Mouse (Mus musculus): ENCODE results near the gene Mast1.

Mast1 gene

DNA sequence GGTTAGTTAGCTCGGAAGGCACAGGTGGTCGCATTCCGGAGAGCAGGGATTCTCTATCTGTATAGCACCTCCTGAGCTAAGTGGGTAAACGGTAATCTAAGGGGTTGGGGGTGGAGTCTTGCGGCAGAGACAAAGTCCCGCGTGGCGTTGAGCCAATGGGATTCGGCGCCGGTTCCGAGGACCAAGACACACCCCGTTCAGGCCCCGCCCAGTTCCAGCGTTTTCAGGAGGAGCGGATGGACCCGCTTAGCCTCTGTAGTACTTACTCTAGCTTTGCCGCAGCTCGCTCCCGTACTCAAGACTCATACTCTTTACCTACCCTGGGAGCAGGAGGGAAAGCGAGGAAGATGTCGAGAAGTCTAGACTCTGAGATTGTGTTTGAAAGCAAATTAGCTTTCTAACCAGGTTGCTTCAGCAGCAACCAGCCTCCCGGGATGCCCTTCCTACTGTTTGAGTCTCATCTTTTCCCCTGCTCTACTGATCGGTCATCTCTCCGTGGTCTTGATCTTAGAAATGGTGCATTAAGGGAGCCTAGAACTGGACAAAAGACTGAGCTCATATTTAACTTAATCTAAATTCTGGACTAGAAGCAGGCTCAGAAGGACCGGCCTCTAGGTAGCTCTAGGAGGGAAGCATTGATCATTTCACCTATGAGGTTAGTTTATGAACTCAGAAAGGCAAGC, 7.5 kb upstream of the Mast1 start:
- peak; percentile 55 for DNase-seq (ENCODE audit: low read depth, low spot score)

DNA sequence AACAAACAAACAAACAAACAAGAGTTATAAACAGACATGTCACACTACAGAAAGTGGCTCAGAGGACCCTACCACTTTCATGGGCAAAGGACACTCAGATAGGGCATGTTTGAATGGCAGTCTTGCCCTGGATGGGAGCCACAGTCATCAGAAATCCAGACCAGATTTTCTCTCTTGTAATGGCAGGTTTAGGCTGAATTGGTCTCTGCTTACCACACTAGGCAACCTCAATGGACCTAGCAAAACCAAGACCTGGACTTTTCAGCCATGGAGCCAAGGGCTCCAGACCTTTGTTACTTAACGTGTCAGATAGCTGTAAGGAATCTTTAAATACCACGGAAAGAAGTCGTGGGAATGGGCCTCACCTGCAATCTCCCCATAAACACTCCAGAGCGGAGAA, 6.5 kb upstream of the Mast1 start:
- DNase-seq (ENCODE audit: low read depth, low spot score): no peak

DNA sequence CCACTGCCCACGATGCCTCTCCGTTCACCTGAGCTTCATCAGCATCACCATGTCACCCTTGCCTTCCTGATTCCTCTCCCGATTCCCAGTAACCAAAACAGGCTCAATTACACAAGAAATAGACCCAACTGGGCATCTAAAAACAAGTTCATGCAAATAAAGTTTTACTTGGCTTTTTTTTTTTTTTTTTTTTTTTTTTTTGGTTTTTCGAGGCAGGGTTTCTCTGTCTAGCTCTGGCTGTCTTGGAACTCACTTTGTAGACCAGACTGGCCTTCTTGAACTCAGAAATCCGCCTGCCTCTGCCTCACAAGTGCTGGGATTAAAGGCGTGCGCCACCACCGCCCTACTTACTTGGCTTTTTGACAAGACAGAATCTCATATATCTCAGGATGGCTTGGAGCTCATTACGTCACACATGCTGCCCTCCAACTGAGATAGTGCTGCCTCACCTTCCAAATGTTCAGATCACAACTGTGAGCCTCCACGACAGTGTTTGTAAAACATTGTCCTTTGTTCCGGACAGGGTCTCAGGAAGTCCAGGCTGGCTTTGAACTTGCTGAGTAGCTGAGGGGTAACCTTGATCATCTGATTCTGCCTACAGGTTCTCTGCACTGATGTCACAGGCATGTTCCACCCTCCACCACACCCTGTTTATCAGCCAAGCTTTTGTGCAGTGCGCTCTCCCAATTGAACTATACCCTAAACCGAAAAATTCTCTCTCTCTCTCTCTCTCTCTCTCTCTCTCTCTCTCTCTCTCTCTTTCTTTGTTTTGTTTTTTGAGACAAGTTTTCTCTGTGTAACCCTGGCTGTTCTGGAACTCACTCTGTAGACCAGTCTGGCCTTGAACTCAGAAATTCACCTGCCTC, 694 bp upstream of the Mast1 start:
- DNase-seq (ENCODE audit: low read depth, low spot score): no peak

- no peak for DNase-seq (ENCODE audit: low read depth, low spot score)
Observed at GRCm38 (mm10) chr8:84936041-84936961, 858 bp downstream of the Mast1 start.

GRCm38 (mm10) chr8:84935489-84935888, 1.7 kb downstream of the Mast1 start:
- no peak for DNase-seq (ENCODE audit: low read depth, low spot score)

GRCm38 (mm10) chr8:84934860-84935259, 2.3 kb downstream of the Mast1 start:
- peak; percentile 36 for DNase-seq (ENCODE audit: low read depth, low spot score)

- DNase-seq (ENCODE audit: low read depth, low spot score): no peak
Observed at GRCm38 (mm10) chr8:84933767-84934559, 3.2 kb downstream of the Mast1 start.

GRCm38 (mm10) chr8:84930582-84930981, 6.6 kb downstream of the Mast1 start:
- DNase-seq (ENCODE audit: low read depth, low spot score): no peak

DNA sequence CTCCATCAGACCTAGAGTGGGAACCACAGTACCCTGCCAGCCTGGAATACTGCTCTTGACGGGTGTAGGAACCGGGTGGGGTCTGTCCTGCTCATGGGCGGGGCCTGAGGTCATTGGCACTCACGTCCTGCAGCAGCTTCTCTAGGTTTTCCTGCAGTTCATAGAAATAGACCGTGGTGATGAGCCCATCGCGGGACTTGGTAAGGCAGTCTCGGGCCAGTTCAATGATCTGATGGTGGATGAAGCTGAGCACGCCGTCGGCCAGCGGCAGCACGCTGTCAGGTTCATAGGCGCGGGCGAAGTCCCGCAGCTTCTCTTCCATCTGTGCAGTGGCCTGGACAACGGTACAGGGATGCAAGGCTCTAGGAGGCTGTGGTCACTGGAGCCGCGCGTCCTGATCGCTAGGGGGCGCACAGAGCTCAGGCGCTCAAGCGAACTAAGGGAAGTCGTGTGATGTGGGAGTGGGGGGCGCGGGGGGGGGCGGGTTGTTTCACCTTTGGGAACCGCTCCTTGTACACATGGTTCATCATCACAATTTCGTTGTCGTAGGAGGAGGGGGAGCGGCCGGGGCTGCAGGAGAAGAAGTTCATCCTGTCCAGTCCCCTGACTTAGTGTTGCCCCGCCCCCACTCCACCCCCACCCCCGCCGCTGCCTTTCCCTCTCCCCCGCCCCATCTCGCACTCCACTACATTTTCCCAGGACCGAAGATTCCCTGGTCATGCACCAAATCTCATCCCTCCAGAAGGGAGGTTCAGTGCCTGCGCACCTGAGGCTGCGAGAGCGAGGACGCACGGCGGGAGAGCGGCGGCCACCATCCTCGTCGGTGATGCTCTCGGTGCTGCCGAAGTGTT, 8.5 kb downstream of the Mast1 start:
- peak; percentile 68 for DNase-seq (ENCODE audit: low read depth, low spot score)

- DNase-seq (ENCODE audit: low read depth, low spot score): no peak
Observed at GRCm38 (mm10) chr8:84927513-84927912, 9.6 kb downstream of the Mast1 start.

DNA sequence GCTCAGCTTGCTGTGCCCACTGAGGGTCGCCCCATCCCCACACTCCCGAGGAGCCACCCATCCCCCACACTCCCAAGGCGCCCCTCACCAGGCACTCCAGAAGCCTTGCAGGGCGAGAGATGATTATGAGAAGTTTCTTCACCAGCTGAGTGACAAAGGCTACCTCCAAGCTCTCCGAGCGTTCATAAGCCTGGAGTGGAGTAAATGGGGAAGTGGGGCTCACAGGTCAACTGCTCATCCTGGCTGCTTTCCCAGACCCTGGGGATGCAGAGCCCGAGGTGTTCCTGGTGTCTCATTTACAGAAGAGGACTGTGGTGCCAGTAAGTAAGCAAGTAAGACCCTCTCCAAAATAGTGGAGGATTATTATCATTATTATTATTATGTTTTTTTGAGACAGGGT, 11.6 kb downstream of the Mast1 start:
- DNase-seq (ENCODE audit: low read depth, low spot score): no peak

DNA sequence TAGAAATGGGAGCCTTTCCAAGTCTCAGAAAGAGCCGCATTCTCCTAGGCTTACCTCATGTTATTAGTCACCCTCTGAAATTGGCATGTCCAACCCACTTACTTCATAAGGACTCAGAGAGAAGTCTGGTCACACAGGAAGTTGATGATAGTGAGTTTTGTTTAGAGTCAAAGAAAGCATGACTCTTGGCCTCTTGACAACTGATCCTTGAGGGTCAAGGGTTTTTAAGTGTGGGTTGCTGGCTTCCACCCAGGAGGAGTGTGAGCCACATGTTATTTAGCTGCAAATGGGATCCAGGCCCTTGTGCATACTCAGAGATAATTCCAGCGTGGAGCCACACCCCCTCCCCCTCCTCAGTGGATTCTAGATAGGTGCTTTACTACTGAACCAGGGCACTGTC, 15.6 kb downstream of the Mast1 start:
- DNase-seq (ENCODE audit: low read depth, low spot score): no peak

DNA sequence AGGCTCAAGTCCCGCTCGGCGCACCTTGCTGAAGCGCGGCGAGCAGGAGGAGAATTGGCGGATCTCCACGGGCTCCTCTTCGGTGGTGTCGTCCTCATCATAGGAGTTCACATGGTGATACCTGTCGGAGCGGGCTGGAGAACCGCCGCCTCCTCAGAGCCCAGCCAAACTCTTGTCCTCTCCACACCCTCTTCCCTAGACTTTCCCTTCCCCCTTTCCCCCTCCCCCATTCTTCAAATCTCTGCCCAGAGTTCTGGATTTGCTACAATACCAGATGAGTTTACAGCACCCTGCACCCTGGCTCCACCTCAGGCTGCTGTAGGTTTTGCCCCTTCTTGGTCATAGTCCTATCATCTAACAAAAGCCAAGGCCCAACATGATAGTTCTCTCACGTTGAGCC, 18.5 kb downstream of the Mast1 start:
- no peak for DNase-seq (ENCODE audit: low read depth, low spot score)

- DNase-seq (ENCODE audit: low read depth, low spot score): no peak
Observed at GRCm38 (mm10) chr8:84917781-84918180, 19.4 kb downstream of the Mast1 start.

GRCm38 (mm10) chr8:84915269-84915668, 21.9 kb downstream of the Mast1 start:
- DNase-seq (ENCODE audit: low read depth, low spot score): no peak

GRCm38 (mm10) chr8:84913960-84914359, 23.2 kb downstream of the Mast1 start:
- peak; percentile 71 for DNase-seq (ENCODE audit: low read depth, low spot score)

DNA sequence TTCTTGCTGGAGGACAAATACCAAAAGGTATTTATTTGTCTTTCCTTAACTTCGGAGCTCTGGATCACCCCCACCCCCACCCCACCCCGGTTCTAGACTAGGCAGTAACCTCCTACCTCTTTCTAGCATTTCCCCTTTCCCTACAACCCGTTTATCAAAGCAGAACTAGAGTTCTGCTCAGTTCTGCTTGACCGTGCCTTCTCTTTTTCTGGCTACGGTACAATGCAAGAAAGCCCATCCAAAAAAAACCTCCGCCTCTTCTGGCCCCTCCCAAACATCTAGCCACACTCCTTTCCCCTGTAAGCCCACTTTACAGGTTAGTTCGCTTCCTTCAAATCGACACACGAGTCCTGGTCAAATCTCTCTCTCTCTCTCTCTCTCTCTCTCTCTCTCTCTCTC, 23.7 kb downstream of the Mast1 start:
- DNase-seq (ENCODE audit: low read depth, low spot score): no peak

GRCm38 (mm10) chr8:84912895-84913501, 24.2 kb downstream of the Mast1 start:
- peak; percentile 94 for DNase-seq (ENCODE audit: low read depth, low spot score)

- no peak for DNase-seq (ENCODE audit: low read depth, low spot score)
Observed at GRCm38 (mm10) chr8:84912391-84912790, 24.8 kb downstream of the Mast1 start.

GRCm38 (mm10) chr8:84911854-84912253, 25.3 kb downstream of the Mast1 start:
- no peak for DNase-seq (ENCODE audit: low read depth, low spot score)

All from CD4-positive helper T cell, adult 2 months (primary cell).